Mouse (Mus musculus): Measurements from ENCODE around the gene Gabarapl2.

Gene Gabarapl2

DNA sequence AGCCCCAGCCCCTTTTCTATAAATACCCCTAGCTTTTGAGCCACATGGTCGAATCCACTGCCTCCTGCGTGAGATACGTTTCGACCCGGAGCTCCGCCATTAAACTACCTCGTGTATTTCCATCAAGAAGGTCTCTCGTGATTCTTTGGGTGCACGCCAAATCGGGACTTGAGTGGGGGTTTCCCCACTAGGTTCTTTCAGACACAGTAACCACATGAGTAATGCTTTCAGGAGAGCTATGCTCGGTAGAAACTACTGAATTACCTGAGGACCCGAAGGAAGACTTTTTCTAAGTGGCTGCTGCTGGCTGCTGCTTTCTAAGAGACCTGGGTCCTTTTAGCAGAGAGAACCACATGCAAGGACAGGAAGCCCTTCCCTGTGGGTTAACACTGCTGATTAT lies 33.6 kb downstream of the Gabarapl2 start:
- DNase-seq = no peak

DNA sequence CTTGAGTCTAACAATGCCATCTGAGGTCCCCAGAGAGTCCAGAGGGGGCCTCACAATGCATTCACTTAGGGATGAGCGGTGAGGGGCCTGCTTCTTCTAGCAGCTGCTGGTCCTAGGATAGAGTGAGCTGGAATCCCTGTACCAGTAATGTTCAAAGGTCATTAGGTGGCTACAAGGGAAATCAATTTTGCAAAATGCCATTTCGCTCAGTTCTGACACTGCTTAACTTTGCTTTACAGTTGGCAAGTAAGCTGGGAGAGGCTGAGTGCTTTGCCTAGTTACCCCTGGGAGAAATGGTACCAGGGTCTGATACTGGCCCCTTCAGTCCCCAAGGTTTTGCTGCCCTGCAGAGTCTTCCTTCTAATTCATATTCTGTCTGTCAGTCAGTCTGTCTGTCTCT lies 35.2 kb downstream of the Gabarapl2 start:
- DNase-seq = no peak

DNA sequence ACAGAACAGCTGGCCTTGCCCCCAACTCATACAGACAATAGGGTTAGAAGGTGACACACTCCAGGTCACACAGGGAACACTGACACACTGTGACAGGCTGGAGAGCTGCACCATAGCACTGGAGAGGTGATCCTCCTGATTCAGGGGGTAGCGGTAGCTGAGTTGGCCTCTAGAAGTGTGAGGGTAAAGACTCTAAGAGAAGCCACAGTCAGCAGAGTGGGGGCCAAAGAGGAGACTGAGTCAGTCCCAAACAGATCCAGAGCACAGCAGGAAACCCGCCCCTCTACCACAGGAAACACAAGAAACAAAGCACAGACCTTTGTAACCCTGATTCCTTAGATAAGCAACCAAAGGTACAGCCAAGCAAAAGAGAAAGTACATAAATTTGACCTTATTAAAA lies 35.8 kb downstream of the Gabarapl2 start:
- DNase-seq = no peak

DNA sequence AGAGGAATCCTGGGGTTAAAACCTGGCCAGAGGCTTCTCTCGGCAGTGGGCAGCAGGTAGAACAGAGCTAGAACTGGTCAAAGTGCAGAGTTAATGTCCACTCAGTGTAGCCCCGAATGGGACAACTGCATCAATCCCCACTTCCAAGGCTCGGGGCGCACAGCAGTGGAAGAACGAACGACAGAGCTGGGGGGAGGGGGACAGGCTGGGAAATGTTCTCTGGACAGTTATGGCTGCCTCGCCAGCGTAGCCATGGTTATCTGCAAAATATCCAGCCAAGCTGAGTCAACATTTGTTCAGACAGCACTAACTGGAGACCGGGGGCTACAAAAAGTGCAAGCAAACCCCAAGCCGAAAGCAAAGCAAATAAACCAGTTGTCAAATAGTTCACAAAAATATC lies 37.6 kb downstream of the Gabarapl2 start:
- no peak for DNase-seq

DNA sequence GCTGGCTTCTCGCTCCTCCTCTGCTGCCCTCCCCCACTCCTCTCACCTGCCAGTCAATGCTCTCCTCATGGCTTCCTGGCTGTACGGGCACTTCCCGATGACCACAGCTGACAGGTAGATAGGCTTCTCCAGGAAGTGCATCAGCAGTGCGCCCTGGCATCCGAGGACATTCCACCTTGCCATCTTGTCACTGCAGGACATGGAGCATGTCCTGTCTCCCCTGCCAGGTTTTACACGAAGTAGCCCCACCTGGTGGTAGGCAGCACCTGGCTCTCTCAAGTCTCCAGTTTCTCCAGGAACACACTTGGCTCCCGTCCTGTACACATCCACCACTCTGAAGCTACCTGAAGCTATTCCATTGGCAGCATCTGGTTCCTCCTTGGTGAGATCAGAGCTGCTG lies 41.6 kb downstream of the Gabarapl2 start:
- DNase-seq = no peak

DNA sequence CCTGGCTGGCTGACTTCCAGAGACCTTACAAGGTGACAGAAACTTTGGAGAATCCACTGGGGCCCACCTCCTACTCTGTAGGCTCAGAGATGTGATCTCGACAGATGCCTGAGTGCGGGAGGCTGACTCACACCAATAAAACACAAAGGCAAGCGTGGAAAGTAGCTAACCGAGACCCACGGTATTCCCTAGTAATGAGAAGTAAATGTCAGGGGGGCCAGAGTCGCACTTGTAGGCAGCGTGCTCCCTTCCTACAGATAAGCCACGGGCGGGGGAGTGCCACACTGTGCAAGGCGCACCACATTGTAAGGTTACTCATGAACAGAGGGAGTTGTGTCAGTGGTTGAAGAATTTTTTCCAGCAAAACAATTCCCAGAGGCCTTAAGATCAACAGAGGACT lies 44.0 kb downstream of the Gabarapl2 start:
- no peak for DNase-seq

DNA sequence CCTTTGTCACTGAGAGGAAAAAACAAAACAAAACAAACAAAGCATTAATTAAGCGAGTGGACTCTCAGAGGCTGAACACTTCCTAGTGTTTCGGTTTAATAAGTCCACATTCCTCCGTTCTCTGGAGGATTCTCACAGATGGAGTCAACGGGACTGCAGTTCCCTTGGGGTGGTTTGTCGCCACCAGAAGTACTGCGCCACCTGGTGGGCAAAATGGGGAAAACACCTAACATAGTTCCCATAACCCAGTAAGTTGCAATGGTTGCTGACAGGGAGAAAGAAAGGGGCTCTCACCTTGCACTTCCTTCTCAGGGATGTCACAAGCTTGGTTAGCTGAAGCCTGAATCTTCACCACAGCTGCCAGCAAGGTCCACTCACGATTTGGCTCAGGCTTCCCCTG lies 49.4 kb downstream of the Gabarapl2 start:
- peak; percentile 60 to 81 for DNase-seq

DNA sequence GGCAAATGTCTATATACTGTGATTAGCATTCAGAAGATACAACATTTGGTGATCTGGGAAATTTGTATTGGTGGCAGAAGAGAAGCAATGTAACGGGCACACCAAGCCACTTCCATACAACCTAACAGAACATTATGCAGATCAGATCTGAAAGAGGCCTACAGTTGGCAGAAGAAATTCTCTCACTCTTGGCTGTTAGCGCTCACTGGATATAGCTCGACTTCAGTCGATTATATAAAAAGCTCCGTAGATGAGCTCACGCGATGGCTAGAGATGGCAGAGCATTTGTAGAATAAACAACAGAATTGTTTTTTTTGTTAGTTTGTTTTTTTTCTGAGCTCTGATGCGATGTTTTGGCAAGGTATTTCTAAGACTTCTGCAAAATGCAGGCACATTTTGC lies 50.8 kb downstream of the Gabarapl2 start:
- no peak for DNase-seq

DNA sequence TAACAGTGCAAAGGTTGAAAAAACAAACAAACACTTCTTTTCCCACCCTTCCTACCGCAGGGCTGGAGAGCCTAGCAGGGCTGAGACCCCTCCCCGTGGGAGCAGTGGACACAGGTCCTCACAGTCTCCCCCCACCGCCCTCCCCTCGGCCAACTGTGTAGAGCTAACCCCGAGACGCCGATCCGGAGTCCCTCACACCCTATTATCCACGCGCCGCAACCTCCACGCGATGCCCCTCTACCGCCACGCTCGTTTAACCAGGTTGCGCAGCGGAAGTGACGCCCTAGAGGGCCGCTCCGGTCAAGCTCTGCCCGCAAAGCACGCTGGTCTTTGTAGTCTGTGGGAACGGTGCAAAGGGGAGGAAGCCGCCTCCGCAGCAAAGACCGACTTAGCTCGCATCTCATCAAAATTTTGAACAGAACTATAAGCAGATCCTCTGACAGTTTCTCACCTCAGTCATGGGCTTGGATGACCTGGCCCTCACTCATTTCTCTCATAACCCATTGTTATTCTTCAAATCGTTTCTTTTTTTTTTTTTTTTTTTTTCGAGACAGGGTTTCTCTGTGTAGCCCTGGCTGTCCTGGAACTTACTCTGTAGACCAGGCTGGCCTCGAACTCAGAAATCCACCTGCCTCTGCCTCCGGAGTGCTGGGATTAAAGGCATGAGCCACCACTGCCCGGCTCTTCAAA lies 51.7 kb downstream of the Gabarapl2 start, which contains the start of gene Adat1:
TSS of gene Adat1 (minus strand) at position 290 of the 690 bp plus-strand sequence.
- peak; percentile 77 to 79 for DNase-seq

DNA sequence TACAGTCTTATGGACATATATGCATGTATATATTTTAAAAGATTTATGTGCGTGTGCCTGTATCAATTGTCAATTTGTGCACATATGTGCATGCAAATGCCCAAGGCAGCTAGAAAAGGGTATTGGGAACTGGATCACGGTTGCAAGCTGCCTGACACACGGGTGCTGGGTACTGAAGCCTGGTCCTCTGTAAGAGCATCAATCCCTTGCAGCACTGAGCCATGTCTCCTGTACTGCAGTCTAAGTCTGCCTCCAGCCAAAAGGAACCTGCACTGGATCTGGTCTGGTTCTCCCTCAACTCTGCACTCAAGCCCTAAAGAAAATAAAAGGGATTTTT lies 52.2 kb downstream of the Gabarapl2 start:
- no peak for DNase-seq
